8 mouse cellular contexts compared by ENCODE assay signal in genomic region chr1:156105381-156105780, GRCm38 (mm10).
"Had no signal": no experiment of that assay in that cellular context is flagged by ENCODE, and none has a peak within 500 bp of the region (broad histone marks: within the 10 kb centered on the region; RNA-seq: fewer than 3 reads in every experiment).

No protein-coding gene starts in this region.

- DNase-seq: left cerebral cortex, postnatal 4 days; liver, postnatal 0 days; lung, embryonic 14.5 days; right cerebral cortex, postnatal 25 days; spleen, adult 18-20 months; thymus, adult 2 months; thymus, postnatal 14 days; thymus, postnatal 4 days had no signal
